Mouse (Mus musculus) small intestine, adult 2 months (tissue): ENCODE measurements around the gene Dzip1. TPM values are rescaled to one million over a fixed set of nuclear protein-coding genes. Genes with fewer than 3 reads are reported as not detected.
A peak's percentile ranks its signal among the peaks of the same experiment; 100 is the strongest.

ENCODE experiments used
- H3K27ac ChIP-seq: fragments of 200-500 bp; 2 replicates; pipeline ENCODE4 v1.5.1; 2012; ENCODE audit warnings: low read depth, low read length, control low read depth, inconsistent platforms; ENCODE audit not compliant: insufficient read depth
- H3K27me3 ChIP-seq: fragments of 200-500 bp; 2 replicates; pipeline ENCODE4 v1.6.1; 2012; ENCODE audit warnings: mild to moderate bottlenecking, moderate library complexity, low read length, inconsistent platforms; ENCODE audit not compliant: control insufficient read depth, insufficient read depth
- H3K36me3 ChIP-seq: fragments of 200-500 bp; 2 replicates; pipeline ENCODE4 v1.6.1; 2012; ENCODE audit warnings: mild to moderate bottlenecking, low read length, control low read depth, inconsistent platforms; ENCODE audit not compliant: control insufficient read depth, insufficient read depth
- H3K4me1 ChIP-seq: fragments of 200-500 bp; 2 replicates; pipeline ENCODE4 v1.6.1; 2012; ENCODE audit warnings: low read length, inconsistent platforms, mixed read lengths; ENCODE audit not compliant: control insufficient read depth, insufficient read depth, insufficient read length
- H3K4me3 ChIP-seq: fragments of 200-500 bp; 2 replicates; pipeline ENCODE4 v1.5.1; 2012; ENCODE audit warnings: low read depth, mild to moderate bottlenecking, control low read depth, inconsistent platforms, low read length, moderate library complexity
- CTCF ChIP-seq: fragments of 200-500 bp; IDR thresholded peaks from 2 replicates; pipeline ENCODE4 v1.5.1; 2012; ENCODE audit warnings: low read depth, mild to moderate bottlenecking, control low read depth, inconsistent platforms, low read length, moderate library complexity, mixed read lengths; ENCODE audit not compliant: insufficient replicate concordance, insufficient read length; ENCODE audit errors: extremely low read depth
- POLR2A ChIP-seq: fragments of 200-500 bp; IDR thresholded peaks from 2 replicates; pipeline ENCODE4 v1.6.1; 2012; ENCODE audit warnings: low read depth, mild to moderate bottlenecking, control low read depth, inconsistent platforms, low read length, moderate library complexity
- WGBS: fragments of 180-500 bp; shearing (Covaris S2); methylation state at CpG from one replicate; pipeline ENCODE4 v1.1.7; 2018; 5-methylcytosine and 5-hydroxymethylcytosine counted together
- polyA plus RNA-seq: library from polyadenylated mRNA; depleted of rRNA; stranded (reverse); fragments of >200 nt; gene quantifications from 2 replicates; pipeline ENCODE4 v1.2.3, GENCODE M21; 2012; rRNA removed

Gene Dzip1
- 2.0 and 2.3 TPM in 2 replicates for polyA plus RNA-seq

- WGBS: 4% methylated on average over 54 of the region's 55 CpGs
- Histone ChIP-seq H3K27me3 (peaks cover 30% of the 10 kb centered on the region), H3K4me3 (peak within 1 kb of the TSS; percentile 66), H3K27ac (no peak within 1 kb of the TSS), H3K36me3 (no peaks in the 10 kb centered on the region), H3K4me1 (peaks cover 18% of the 10 kb centered on the region)
- TF ChIP-seq POLR2A: no peak
- no peak; the same call in 1 of the 2 replicates for TF ChIP-seq CTCF
These were observed at the start of gene Dzip1 for GRCm38 (mm10) chr14:118924673-118925615. Gene Dzip1, minus strand, starts transcription at chr14:118925460.

- H3K36me3 ChIP-seq: peaks cover 76% of the 10 kb centered on the region
- no peak overlapping the region for H3K4me3 ChIP-seq
- TF ChIP-seq POLR2A: no peak
- TF ChIP-seq CTCF: no peak
- WGBS: 94% methylated on average over 6 of the region's 6 CpGs
- H3K27me3 ChIP-seq: no peaks in the 10 kb centered on the region
- no peak overlapping the region for H3K27ac ChIP-seq
- H3K4me1 ChIP-seq: no peaks in the 10 kb centered on the region
These were observed 47.0 kb upstream of the Dzip1 start for GRCm38 (mm10) chr14:118972268-118972667.

- no peaks in the 10 kb centered on the region for H3K4me1 ChIP-seq
- no peak overlapping the region for H3K27ac ChIP-seq
- WGBS: 77% methylated on average over 7 of the region's 7 CpGs
- H3K4me3 ChIP-seq: no peak overlapping the region
- peaks cover 53% of the 10 kb centered on the region for H3K36me3 ChIP-seq
- TF ChIP-seq POLR2A (no peak), CTCF (no peak)
- no peaks in the 10 kb centered on the region for H3K27me3 ChIP-seq
These were observed 42.4 kb upstream of the Dzip1 start for GRCm38 (mm10) chr14:118967646-118968045.

- Histone ChIP-seq H3K27me3 (no peaks in the 10 kb centered on the region), H3K4me1 (no peaks in the 10 kb centered on the region), H3K27ac (no peak overlapping the region), H3K4me3 (no peak overlapping the region), H3K36me3 (peaks cover 51% of the 10 kb centered on the region)
- TF ChIP-seq CTCF (no peak), POLR2A (no peak)
- 91% methylated on average over 4 of the region's 4 CpGs for WGBS
These were observed 40.2 kb upstream of the Dzip1 start for GRCm38 (mm10) chr14:118965356-118966000.

- TF ChIP-seq CTCF: no peak
- no peak for TF ChIP-seq POLR2A
- no peak overlapping the region for H3K4me3 ChIP-seq
- H3K36me3 ChIP-seq: peaks cover 61% of the 10 kb centered on the region
- WGBS: 94% methylated on average over 3 of the region's 3 CpGs
- H3K27ac ChIP-seq: no peak overlapping the region
- no peaks in the 10 kb centered on the region for H3K4me1 ChIP-seq
- H3K27me3 ChIP-seq: no peaks in the 10 kb centered on the region
These were observed 32.8 kb upstream of the Dzip1 start for GRCm38 (mm10) chr14:118958010-118958409.

GRCm38 (mm10) chr14:118951912-118952583 lies 26.8 kb upstream of the Dzip1 start:
- 92% methylated on average over 9 of the region's 9 CpGs for WGBS
- H3K27ac ChIP-seq: no peak overlapping the region
- H3K27me3 ChIP-seq: no peaks in the 10 kb centered on the region
- no peak overlapping the region for H3K4me3 ChIP-seq
- peaks cover 3% of the 10 kb centered on the region; the same call in 1 of the 2 replicates for H3K4me1 ChIP-seq
- H3K36me3 ChIP-seq: peaks cover 22% of the 10 kb centered on the region
- TF ChIP-seq POLR2A (no peak), CTCF (no peak)
